Mouse (Mus musculus) hindlimb bud, embryonic 11.5 days (tissue): ENCODE results near the gene Pdgfa.

Source experiments
- DNase-seq: peaks from one replicate; pipeline ENCODE4 v3.0.0-alpha.2; 2012; ENCODE audit warnings: low read depth, low spot score; ENCODE audit errors: extremely low spot score

Gene Pdgfa

GRCm38 (mm10) chr5:138997171-138997788, at the start of gene Pdgfa:
Gene Pdgfa (minus strand): TSS chr5:138997370.
- DNase-seq = no peak

GRCm38 (mm10) chr5:139046636-139047035, 49.5 kb upstream of the Pdgfa start:
- DNase-seq = no peak

GRCm38 (mm10) chr5:139043546-139043945, 46.4 kb upstream of the Pdgfa start:
- DNase-seq = no peak

GRCm38 (mm10) chr5:139042299-139042698, 45.1 kb upstream of the Pdgfa start:
- no peak for DNase-seq

- DNase-seq = no peak
Observed at GRCm38 (mm10) chr5:139035171-139035570, 38.0 kb upstream of the Pdgfa start.

- no peak for DNase-seq
Observed at GRCm38 (mm10) chr5:139034746-139035145, 37.6 kb upstream of the Pdgfa start.

- DNase-seq = no peak
Observed at GRCm38 (mm10) chr5:139033406-139034317, 36.5 kb upstream of the Pdgfa start.

GRCm38 (mm10) chr5:139027603-139028002, 30.4 kb upstream of the Pdgfa start:
- DNase-seq = no peak

GRCm38 (mm10) chr5:139024351-139025105, 27.4 kb upstream of the Pdgfa start:
- no peak for DNase-seq

- DNase-seq = no peak
Observed at GRCm38 (mm10) chr5:139020595-139020994, 23.4 kb upstream of the Pdgfa start.

GRCm38 (mm10) chr5:139017371-139018124, 20.4 kb upstream of the Pdgfa start:
- DNase-seq = no peak

GRCm38 (mm10) chr5:139015097-139015496, 17.9 kb upstream of the Pdgfa start:
- DNase-seq = no peak

- no peak for DNase-seq
Observed at GRCm38 (mm10) chr5:139010649-139011048, 13.5 kb upstream of the Pdgfa start.

GRCm38 (mm10) chr5:139007141-139007775, 10.1 kb upstream of the Pdgfa start:
- DNase-seq = no peak

- no peak for DNase-seq
Observed at GRCm38 (mm10) chr5:139004588-139004987, 7.4 kb upstream of the Pdgfa start.

- DNase-seq = no peak
Observed at GRCm38 (mm10) chr5:138999716-139000115, 2.5 kb upstream of the Pdgfa start.

GRCm38 (mm10) chr5:138997936-138998580, 888 bp upstream of the Pdgfa start:
- no peak for DNase-seq

GRCm38 (mm10) chr5:138996322-138997073, 672 bp downstream of the Pdgfa start:
- DNase-seq = no peak

GRCm38 (mm10) chr5:138995721-138996311, 1.4 kb downstream of the Pdgfa start:
- no peak for DNase-seq
